Mouse (Mus musculus) liver, postnatal 0 days (tissue): Measurements from ENCODE around the gene Ddo. TPM values are rescaled to one million over a fixed set of nuclear protein-coding genes. Genes with fewer than 3 reads are reported as not detected.

Source experiments
- ATAC-seq: fragments of 200-750 bp; cut with Nextera tagmentation; 2 replicates; pipeline ENCODE4 v1.8.0; 2017; ENCODE audit warnings: mild to moderate bottlenecking, moderate library complexity
- DNase-seq: peaks from one replicate; pipeline ENCODE4 v3.0.0-alpha.2; 2016
- H3K27ac ChIP-seq: fragments of 300-500 bp; sonication (generic); 2 replicates; pipeline ENCODE4 v1.5.1; 2014; ENCODE audit warnings: antibody characterized with exemption, moderate library complexity, mild to moderate bottlenecking, low read depth
- H3K27me3 ChIP-seq: fragments of 300-500 bp; sonication (generic); 2 replicates; pipeline ENCODE4 v1.6.1; 2014; ENCODE audit warnings: low read length, control low read depth, mixed read lengths; ENCODE audit not compliant: insufficient read depth
- H3K36me3 ChIP-seq: fragments of 300-500 bp; sonication (generic); replicated peaks from 2 replicates; pipeline ENCODE4 v1.6.1; 2014; ENCODE audit warnings: mild to moderate bottlenecking, control low read depth, low read length, moderate library complexity, mixed read lengths; ENCODE audit not compliant: insufficient read depth
- H3K4me1 ChIP-seq: fragments of 300-500 bp; sonication (generic); 2 replicates; pipeline ENCODE4 v1.6.1; 2014; ENCODE audit warnings: antibody characterized with exemption, mild to moderate bottlenecking, control low read depth; ENCODE audit not compliant: insufficient read depth
- H3K4me2 ChIP-seq: fragments of 300-500 bp; sonication (generic); 2 replicates; pipeline ENCODE4 v1.6.1; 2014; ENCODE audit warnings: low read depth, mild to moderate bottlenecking, low read length, moderate library complexity, mixed read lengths
- H3K4me3 ChIP-seq: fragments of 300-500 bp; sonication (generic); 2 replicates; pipeline ENCODE4 v1.5.1; 2014; ENCODE audit warnings: low read depth, low read length
- H3K9ac ChIP-seq: fragments of 300-500 bp; sonication (generic); replicated peaks from 2 replicates; pipeline ENCODE4 v1.6.1; 2014; ENCODE audit warnings: mild to moderate bottlenecking, moderate library complexity
- H3K9me3 ChIP-seq: fragments of 300-500 bp; sonication (generic); 2 replicates; pipeline ENCODE4 v1.6.1; 2016; ENCODE audit warnings: mild to moderate bottlenecking, control low read depth, low read length, mixed read lengths
- CTCF ChIP-seq: sonication (generic); IDR thresholded peaks from 2 replicates; pipeline ENCODE4 v1.5.1; 2016; ENCODE audit warnings: antibody characterized with exemption, low read depth
- EP300 ChIP-seq: IDR thresholded peaks from 2 replicates; pipeline ENCODE4 v1.6.1; 2016; ENCODE audit warnings: antibody characterized with exemption, low read depth, mild to moderate bottlenecking
- WGBS: fragments of 180-500 bp; shearing (Covaris S2); extraction: QIAGEN DNeasy Blood & Tissue Kit; methylation state at CpG from one replicate; pipeline ENCODE4 v1.1.7; 2014; ENCODE audit not compliant: insufficient replicate concordance; 5-methylcytosine and 5-hydroxymethylcytosine counted together
- polyA plus RNA-seq: library from polyadenylated mRNA; unstranded; fragments of >200 nt; fragmentation: Nextera tagmentation; extraction: Ambion mirVana; gene quantifications from 2 replicates; pipeline ENCODE4 v1.2.1, GENCODE M21; 2015

The Ddo gene
- polyA plus RNA-seq, 1 experiment from 2014 or later = 0.86 TPM

- DNase-seq (no peak), ATAC-seq (no peak)
- H3K4me3 ChIP-seq = no peak overlapping the region
- H3K9me3 ChIP-seq = no peaks in the 10 kb centered on the region
- no peak overlapping the region for H3K9ac ChIP-seq
- TF ChIP-seq CTCF (no peak), EP300 (no peak)
- WGBS = 39% methylated on average over 4 of the region's 4 CpGs
- H3K27ac ChIP-seq = no peak overlapping the region
- H3K4me2 ChIP-seq = no peak overlapping the region
- no peaks in the 10 kb centered on the region for H3K4me1 ChIP-seq
- no peaks in the 10 kb centered on the region for H3K27me3 ChIP-seq
- no peaks in the 10 kb centered on the region for H3K36me3 ChIP-seq
These were observed 95.7 kb downstream of the Ddo start for GRCm38 (mm10) chr10:40725471-40725870.

- H3K27me3 ChIP-seq = no peaks in the 10 kb centered on the region
- H3K9me3 ChIP-seq = no peaks in the 10 kb centered on the region
- H3K4me1 ChIP-seq = no peaks in the 10 kb centered on the region
- DNase-seq (peak; percentile 2), ATAC-seq (no peak)
- H3K27ac ChIP-seq = no peak overlapping the region
- H3K36me3 ChIP-seq = no peaks in the 10 kb centered on the region
- H3K9ac ChIP-seq = no peak overlapping the region
- H3K4me3 ChIP-seq = no peak overlapping the region
- no peak overlapping the region for H3K4me2 ChIP-seq
- TF ChIP-seq CTCF (no peak), EP300 (no peak)
- WGBS = 56% methylated on average over 11 of the region's 11 CpGs
These were observed 96.6 kb downstream of the Ddo start for GRCm38 (mm10) chr10:40726288-40726902.

GRCm38 (mm10) chr10:40726989-40727388 is 97.2 kb downstream of the Ddo start:
- no peak overlapping the region for H3K27ac ChIP-seq
- no peaks in the 10 kb centered on the region for H3K36me3 ChIP-seq
- no peaks in the 10 kb centered on the region for H3K27me3 ChIP-seq
- no peaks in the 10 kb centered on the region for H3K4me1 ChIP-seq
- WGBS = 73% methylated on average over 5 of the region's 5 CpGs
- no peak overlapping the region for H3K9ac ChIP-seq
- TF ChIP-seq CTCF (no peak), EP300 (no peak)
- no peaks in the 10 kb centered on the region for H3K9me3 ChIP-seq
- ATAC-seq (no peak), DNase-seq (no peak)
- H3K4me3 ChIP-seq = no peak overlapping the region
- no peak overlapping the region for H3K4me2 ChIP-seq

GRCm38 (mm10) chr10:40730200-40730599 is 100.4 kb downstream of the Ddo start:
- no peaks in the 10 kb centered on the region for H3K27me3 ChIP-seq
- TF ChIP-seq EP300 (no peak), CTCF (no peak)
- 74% methylated on average over 5 of the region's 5 CpGs for WGBS
- H3K36me3 ChIP-seq = no peaks in the 10 kb centered on the region
- no peak overlapping the region for H3K4me2 ChIP-seq
- DNase-seq (no peak), ATAC-seq (no peak)
- no peak overlapping the region for H3K4me3 ChIP-seq
- no peaks in the 10 kb centered on the region for H3K9me3 ChIP-seq
- H3K9ac ChIP-seq = no peak overlapping the region
- H3K27ac ChIP-seq = no peak overlapping the region
- no peaks in the 10 kb centered on the region for H3K4me1 ChIP-seq

Other genes with a start within 250 kb of the Ddo start
- not detected in 2 replicates for gene Slc22a16, start 59.7 kb upstream of the Ddo start, polyA plus RNA-seq
- gene Mettl24, start 53.3 kb downstream of the Ddo start, polyA plus RNA-seq = 0.30 and 0.45 TPM in 2 replicates